Mouse (Mus musculus) c-Kit-positive CD71-positive TER-119-positive erythroid progenitor cells, embryonic 14.5 days (primary cell): Measurements from ENCODE around the gene Rassf10.
"Not testable (repeated sequence)": the region's sequence is repeated elsewhere in the genome, so short reads cannot be mapped to it uniquely, and the experiment has no call there.

ENCODE experiments used
- DNase-seq: peaks from one replicate; pipeline ENCODE4 v3.0.0-alpha.2; 2013; ENCODE audit warnings: low spot score

Gene Rassf10

DNA sequence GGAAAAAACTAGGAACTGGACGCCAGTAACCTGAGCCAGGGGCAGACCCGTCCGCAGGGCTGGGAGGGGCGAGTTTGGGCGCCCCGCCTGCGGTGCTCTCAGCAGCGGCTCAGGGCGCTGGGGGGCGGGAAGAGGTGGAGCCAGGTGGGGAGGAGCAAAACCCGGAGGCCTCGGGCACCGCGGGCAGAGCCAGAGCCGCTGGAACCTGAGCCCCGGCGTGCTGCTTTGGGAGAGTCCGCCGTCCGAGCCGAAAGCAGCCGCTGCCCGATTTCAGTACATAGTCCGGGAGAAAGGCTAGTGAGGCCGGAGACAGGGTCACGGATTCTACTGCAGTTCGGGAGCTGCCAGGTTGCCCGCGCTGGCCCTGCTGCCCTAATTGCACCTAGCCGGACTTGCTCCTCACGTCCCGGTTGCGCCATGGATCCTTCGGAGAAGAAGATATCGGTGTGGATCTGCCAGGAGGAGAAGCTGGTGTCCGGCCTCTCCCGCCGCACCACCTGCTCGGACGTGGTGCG is at the start of gene Rassf10:
Gene Rassf10, plus strand, starts transcription at position 186 of the 515 bp plus-strand sequence.
- no peak for DNase-seq

DNA sequence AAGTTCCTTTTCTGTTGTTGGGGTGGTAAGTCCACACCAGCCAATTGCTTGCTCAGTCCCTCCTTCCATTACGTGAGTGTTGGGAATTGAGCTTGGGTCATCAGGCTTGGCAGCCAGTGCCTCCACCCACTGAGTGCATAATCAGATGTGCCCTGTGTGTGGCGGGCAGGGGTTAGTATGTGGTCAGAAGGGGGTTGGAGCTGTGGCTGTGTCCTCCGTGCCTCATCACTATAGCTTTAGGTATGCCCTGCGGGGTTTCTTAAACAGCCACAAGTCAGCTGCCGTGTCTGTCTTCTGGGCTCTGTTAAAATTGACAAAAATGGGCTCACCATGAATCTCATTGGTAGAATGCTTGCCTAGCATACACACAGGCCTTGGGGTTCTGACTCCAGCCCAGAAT is 46.9 kb upstream of the Rassf10 start:
- DNase-seq = no peak

- DNase-seq = no peak
Measured at GRCm38 (mm10) chr7:112907468-112907867, 46.3 kb upstream of the Rassf10 start.

DNA sequence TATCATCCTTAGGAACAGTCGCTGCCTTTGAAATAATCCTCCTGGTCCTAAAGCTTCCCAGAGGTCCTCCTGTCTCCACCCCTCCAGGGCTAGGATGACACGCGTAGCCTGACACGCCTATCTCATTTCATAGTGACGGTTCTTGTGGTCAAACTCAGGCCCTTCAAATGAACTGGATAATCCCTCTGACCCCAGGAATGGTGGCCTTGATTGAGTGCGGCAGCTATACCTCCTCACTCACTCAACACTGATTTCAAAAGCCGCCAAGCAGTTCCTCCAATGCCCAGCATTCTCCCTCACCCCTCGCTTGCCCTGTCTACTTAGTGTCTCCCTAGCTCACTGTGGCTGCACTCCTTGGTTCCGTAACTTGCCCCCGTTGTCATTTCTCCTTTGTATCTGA is 44.6 kb upstream of the Rassf10 start:
- DNase-seq = no peak

- no peak for DNase-seq
Measured at GRCm38 (mm10) chr7:112912969-112913368, 40.8 kb upstream of the Rassf10 start.

DNA sequence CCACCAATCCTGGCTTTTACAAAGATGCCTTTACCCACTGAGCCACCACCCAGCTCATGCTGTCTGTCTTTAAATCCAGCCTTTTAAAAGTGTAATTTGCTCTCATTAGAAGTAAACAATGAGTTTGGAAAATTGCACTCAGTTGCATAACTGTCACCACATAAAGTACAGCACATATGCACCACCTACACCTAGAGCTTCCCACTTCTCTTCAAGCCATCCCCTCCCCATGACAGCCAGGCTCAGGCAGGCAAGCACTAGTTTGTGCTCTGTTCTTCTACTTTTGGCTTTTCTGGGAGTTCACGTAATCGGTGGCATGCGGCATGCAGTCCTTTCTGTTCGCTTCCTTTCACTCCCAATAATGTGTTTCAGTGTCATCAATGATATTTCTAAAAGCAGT is 38.2 kb upstream of the Rassf10 start:
- DNase-seq = no peak

- DNase-seq = no peak
Measured at GRCm38 (mm10) chr7:112917613-112918278, 36.0 kb upstream of the Rassf10 start.

DNA sequence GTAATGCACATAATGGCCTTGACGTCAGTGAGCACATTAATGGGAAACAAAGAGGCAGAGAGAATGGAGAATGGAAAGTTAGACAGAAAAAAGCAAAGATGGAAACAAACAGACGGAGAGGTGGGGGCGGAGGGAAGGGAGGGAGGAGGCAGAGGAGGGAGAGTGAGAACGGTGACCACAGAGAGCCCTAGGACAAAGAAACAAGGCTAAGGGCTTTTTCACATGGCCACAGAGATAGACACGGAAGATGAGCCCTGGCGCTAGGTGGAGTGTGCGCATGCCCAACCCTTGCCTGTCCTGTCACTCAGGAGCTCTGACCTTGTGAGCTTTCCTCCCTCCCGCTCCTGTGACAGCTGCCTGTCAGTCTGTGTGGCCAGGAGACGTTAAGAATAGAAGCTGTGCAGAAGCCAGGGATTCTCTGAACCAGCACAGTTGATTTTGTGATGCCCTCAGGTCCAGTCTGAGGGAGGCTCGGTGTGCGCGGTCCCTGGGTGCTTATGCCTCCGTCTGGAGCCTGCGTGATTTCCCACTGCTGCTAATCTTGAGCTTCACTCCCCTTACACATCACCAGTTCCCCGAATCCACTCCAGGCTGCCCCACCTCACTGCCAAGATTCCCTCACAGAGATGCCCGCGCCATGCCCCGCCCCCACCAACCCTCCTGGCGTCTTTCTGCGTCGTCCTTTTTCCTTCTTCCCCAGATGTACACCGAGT is 35.3 kb upstream of the Rassf10 start:
- DNase-seq = no peak

GRCm38 (mm10) chr7:112919845-112920244 is 33.9 kb upstream of the Rassf10 start:
- peak; percentile 12 for DNase-seq

DNA sequence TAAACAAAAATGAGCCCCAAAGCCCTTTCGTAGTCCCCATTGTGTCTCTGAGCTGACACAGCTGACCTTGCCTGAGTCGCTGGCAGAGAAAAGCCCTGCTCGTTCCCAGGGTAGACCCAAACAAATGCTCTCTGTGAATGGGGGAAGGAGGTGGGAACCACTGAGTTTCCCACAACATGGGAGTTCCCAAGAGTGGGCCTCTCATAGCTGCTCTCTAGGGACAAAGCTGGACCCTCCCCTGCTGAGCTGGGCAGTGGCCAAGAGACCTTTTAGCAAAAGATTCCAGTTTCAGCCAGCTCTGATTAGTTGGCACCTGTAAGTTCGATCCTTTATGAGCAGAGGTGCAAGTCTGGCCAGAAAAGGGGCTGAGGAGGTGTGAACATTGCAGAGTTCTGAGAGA is 31.0 kb upstream of the Rassf10 start:
- no peak for DNase-seq

- DNase-seq = no peak
Measured at GRCm38 (mm10) chr7:112923712-112924111, 30.1 kb upstream of the Rassf10 start.

- no peak for DNase-seq
Measured at GRCm38 (mm10) chr7:112930669-112931068, 23.1 kb upstream of the Rassf10 start.

GRCm38 (mm10) chr7:112935876-112936275 is 17.9 kb upstream of the Rassf10 start:
- not testable (repeated sequence) for DNase-seq

GRCm38 (mm10) chr7:112937089-112937488 is 16.7 kb upstream of the Rassf10 start:
- no peak for DNase-seq

GRCm38 (mm10) chr7:112938959-112939358 is 14.8 kb upstream of the Rassf10 start:
- DNase-seq = no peak

DNA sequence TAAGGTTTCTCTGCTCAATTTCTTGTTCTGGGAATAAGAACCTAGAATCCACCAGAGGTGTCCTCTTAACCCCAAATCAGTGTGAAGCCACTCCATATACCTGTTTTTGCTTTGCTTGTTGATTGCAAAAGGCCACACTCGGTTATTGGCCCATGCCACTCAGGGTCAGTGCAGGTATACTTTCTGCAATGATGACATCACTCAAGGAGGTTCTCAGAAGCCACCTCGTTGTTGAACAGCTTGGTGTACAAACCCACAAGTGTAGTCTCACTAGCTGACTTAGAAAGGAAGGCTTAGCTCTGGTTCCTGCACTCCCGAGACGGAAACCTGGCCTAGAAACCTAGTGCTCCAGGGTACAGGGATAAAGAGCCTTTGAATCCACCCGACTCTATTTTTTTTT is 11.2 kb upstream of the Rassf10 start:
- DNase-seq = no peak

GRCm38 (mm10) chr7:112943056-112943455 is 10.7 kb upstream of the Rassf10 start:
- no peak for DNase-seq

DNA sequence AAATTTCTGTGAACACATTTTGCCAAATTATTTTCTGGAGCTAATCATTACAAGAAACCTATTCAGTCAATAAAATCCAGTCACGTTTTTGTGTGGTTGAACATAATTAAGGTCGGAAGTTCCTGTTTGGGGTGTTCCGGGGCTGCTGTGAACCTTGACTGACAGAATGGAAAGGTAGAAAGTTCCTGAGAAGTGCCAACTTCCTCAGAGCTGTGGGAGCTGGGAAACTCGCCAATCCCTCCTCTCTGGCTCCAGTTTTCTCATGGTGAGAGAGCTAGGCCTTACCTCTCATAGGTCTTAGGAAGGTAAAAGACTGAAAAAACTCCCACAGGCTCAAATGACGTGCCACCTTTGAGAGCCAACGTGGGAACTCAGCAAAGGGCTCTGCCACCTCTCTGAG is 7.1 kb upstream of the Rassf10 start:
- no peak for DNase-seq

- no peak for DNase-seq
Measured at GRCm38 (mm10) chr7:112954351-112955102, 765 bp downstream of the Rassf10 start.

DNA sequence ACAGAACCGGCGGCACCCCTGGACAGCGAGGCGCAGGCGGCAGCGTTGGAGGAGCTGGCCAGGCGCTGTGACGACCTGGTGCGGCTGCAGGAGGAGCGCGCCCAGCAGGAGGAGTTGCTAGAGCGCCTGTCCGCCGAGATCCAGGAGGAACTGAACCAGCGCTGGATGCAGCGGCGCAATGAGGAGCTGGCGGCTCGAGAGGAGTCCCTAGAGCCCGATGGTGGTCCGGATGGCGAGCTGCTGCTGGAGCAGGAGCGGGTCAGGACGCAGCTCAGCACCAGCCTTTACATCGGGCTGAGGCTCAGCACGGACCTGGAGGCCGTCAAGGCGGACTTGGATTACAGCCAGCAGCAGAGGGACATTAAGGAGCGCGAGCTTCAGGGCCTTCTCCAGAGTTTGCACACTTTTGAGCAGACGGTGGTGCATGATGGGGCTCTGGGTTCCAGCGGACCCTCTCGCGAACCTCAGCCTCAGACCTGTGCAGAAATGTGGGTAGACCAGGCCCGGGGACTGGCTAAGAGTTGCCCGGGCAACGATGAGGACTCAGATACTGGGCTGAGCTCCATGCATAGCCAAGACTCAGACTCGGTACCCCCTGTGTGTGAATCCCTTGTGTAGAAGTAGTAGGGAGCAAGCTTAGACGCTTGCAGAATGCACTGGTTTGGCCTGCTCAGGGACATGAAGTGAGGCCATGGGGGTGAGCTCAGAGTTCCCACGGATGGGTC is 1.5 kb downstream of the Rassf10 start:
- DNase-seq = no peak

GRCm38 (mm10) chr7:112955955-112956354 is 2.2 kb downstream of the Rassf10 start:
- no peak for DNase-seq

DNA sequence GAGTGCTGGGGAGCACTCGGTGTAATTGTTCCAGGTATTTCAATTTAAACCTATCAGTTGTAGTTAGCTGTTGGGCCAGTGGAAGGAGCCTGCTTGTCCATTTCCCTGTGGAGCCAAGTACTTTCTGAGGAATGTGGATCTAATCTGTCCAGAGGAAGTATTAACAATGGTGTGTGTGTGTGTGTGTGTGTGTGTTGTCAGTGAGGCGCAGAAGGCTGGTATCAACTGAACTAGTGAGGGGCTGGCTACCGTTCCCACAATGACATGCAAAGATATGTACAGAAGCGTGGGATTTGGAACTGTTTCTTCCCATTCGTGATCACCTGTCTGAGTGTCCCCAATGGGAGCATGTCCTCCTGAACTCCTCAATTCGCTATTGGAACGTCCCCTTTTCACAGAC is 3.2 kb downstream of the Rassf10 start:
- no peak for DNase-seq
